In the genomic region with DNA sequence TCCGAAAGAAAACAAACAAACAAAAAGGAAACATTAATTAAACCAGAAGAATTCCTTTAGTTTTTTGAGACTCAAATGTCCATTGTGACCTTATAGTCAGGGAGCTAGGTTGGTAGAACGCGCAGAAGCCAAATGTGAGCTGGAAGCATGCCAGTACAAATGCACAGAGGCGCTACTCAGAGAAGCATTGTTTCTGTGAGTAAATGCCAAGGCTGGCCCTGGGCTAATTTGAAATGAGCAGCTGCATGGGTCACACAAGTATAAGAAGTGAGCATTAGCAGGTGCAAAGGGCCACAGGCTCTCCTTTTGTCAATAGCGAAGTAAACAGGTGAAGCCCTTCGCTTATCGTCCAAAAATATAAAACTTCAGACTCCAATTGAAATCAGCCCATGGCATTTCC, we compare ENCODE assay signal across 14 mouse cellular contexts.
A peak's percentile ranks its signal among the peaks of the same experiment; 100 is the strongest.
DNase-seq lines count a peak whose midpoint lies in the region; ATAC-seq lines count a peak whose summit lies in the region.
"Had no signal": no experiment of that assay in that cellular context is flagged by ENCODE, and none has a peak within 500 bp of the region (broad histone marks: within the 10 kb centered on the region; RNA-seq: fewer than 3 reads in every experiment).

No protein-coding gene starts in this region.

- no peak for DNase-seq in forebrain, embryonic 10.5 days (ENCODE audit: extremely low spot score, low spot score)
- peak; percentile 3 for DNase-seq in lung, postnatal 10 days
- DNase-seq in lung, postnatal 25 days (ENCODE audit: low spot score) = no peak
- peak; percentile 26 to 52 for DNase-seq in adrenal gland, postnatal 36 days
- DNase-seq: cerebellum, adult 9-11 months; layer of hippocampus, postnatal 36 days; thymus, postnatal 14 days had no signal

- H3K4me1 ChIP-seq in forebrain, embryonic 12.5 days = peaks cover 3% of the 10 kb centered on the region; the same call in 1 of the 2 replicates
- H3K4me1 ChIP-seq in forebrain, embryonic 10.5 days = peaks cover 4% of the 10 kb centered on the region; the same call in 1 of the 2 replicates
- H3K4me1 ChIP-seq in intestine, embryonic 16.5 days (ENCODE audit: control insufficient read depth, insufficient read depth, low read length) = no peaks in the 10 kb centered on the region
- no peaks in the 10 kb centered on the region for H3K4me1 ChIP-seq in liver, embryonic 12.5 days
- H3K4me1 ChIP-seq: hindbrain, embryonic 12.5 days; midbrain, embryonic 15.5 days had no signal

- H3K4me2 ChIP-seq in forebrain, embryonic 12.5 days = no peak overlapping the region
- H3K4me2 ChIP-seq in intestine, embryonic 16.5 days (ENCODE audit: low read depth, low read length) = no peak overlapping the region
- no peak overlapping the region for H3K4me2 ChIP-seq in liver, embryonic 12.5 days
- H3K4me2 ChIP-seq: hindbrain, embryonic 12.5 days; lung, embryonic 15.5 days; midbrain, embryonic 15.5 days had no signal

- H3K9ac ChIP-seq in forebrain, embryonic 12.5 days = no peak overlapping the region
- no peak overlapping the region for H3K9ac ChIP-seq in intestine, embryonic 16.5 days (ENCODE audit: low read depth, low read length)
- H3K9ac ChIP-seq in liver, embryonic 12.5 days = no peak overlapping the region
- H3K9ac ChIP-seq: hindbrain, embryonic 12.5 days; lung, embryonic 15.5 days; midbrain, embryonic 15.5 days had no signal

- 0 out of 2 replicates have a peak, but pooled peaks have one; percentile 58 for ATAC-seq in forebrain, embryonic 12.5 days (ENCODE audit: low FRiP score)
- peak; percentile 56 for ATAC-seq in intestine, embryonic 16.5 days
- no peak for ATAC-seq in liver, embryonic 12.5 days
- ATAC-seq: CD4-positive, CD25-positive, alpha-beta regulatory T cell, adult 4 months; midbrain, embryonic 15.5 days had no signal

- H3K27ac ChIP-seq in forebrain, embryonic 12.5 days = no peak overlapping the region
- H3K27ac ChIP-seq in forebrain, embryonic 10.5 days = no peak overlapping the region
- no peak overlapping the region for H3K27ac ChIP-seq in intestine, embryonic 16.5 days (ENCODE audit: low read length)
- no peak overlapping the region for H3K27ac ChIP-seq in liver, embryonic 12.5 days
- H3K27ac ChIP-seq: hindbrain, embryonic 12.5 days; lung, embryonic 15.5 days; midbrain, embryonic 15.5 days had no signal

- 56% methylated on average over 7 of the region's 7 CpGs for WGBS in forebrain, embryonic 12.5 days
- 95% methylated on average over 7 of the region's 7 CpGs for WGBS in forebrain, embryonic 10.5 days
- 83% methylated on average over 7 of the region's 7 CpGs for WGBS in intestine, embryonic 16.5 days
- WGBS in liver, embryonic 12.5 days (ENCODE audit: insufficient replicate concordance) = 82% methylated on average over 7 of the region's 7 CpGs

- H3K27me3 ChIP-seq in forebrain, embryonic 12.5 days = no peaks in the 10 kb centered on the region
- no peaks in the 10 kb centered on the region for H3K27me3 ChIP-seq in forebrain, embryonic 10.5 days (ENCODE audit: poor library complexity, severe bottlenecking)
- no peaks in the 10 kb centered on the region for H3K27me3 ChIP-seq in intestine, embryonic 16.5 days (replicated peaks; ENCODE audit: control insufficient read depth, insufficient read depth, low read length)
- H3K27me3 ChIP-seq in liver, embryonic 12.5 days (replicated peaks) = no peaks in the 10 kb centered on the region
- H3K27me3 ChIP-seq: hindbrain, embryonic 12.5 days; lung, embryonic 15.5 days; midbrain, embryonic 15.5 days had no signal

- H3K36me3 ChIP-seq in forebrain, embryonic 12.5 days (replicated peaks) = no peaks in the 10 kb centered on the region
- H3K36me3 ChIP-seq in forebrain, embryonic 10.5 days (replicated peaks) = no peaks in the 10 kb centered on the region
- no peaks in the 10 kb centered on the region for H3K36me3 ChIP-seq in intestine, embryonic 16.5 days (ENCODE audit: control insufficient read depth, insufficient read depth, low read length)
- H3K36me3 ChIP-seq in liver, embryonic 12.5 days = no peaks in the 10 kb centered on the region
- H3K36me3 ChIP-seq: hindbrain, embryonic 12.5 days; lung, embryonic 15.5 days; midbrain, embryonic 15.5 days had no signal

- no peak overlapping the region for H3K4me3 ChIP-seq in forebrain, embryonic 12.5 days (replicated peaks)
- H3K4me3 ChIP-seq in forebrain, embryonic 10.5 days = no peak overlapping the region
- no peak overlapping the region for H3K4me3 ChIP-seq in intestine, embryonic 16.5 days (ENCODE audit: low read length)
- H3K4me3 ChIP-seq in liver, embryonic 12.5 days = no peak overlapping the region
- H3K4me3 ChIP-seq: hindbrain, embryonic 12.5 days; lung, embryonic 15.5 days; midbrain, embryonic 15.5 days had no signal

- no peaks in the 10 kb centered on the region for H3K9me3 ChIP-seq in forebrain, embryonic 12.5 days
- no peaks in the 10 kb centered on the region for H3K9me3 ChIP-seq in forebrain, embryonic 10.5 days
- no peaks in the 10 kb centered on the region for H3K9me3 ChIP-seq in intestine, embryonic 16.5 days (ENCODE audit: control insufficient read depth, low read length)
- no peaks in the 10 kb centered on the region for H3K9me3 ChIP-seq in liver, embryonic 12.5 days (replicated peaks)
- H3K9me3 ChIP-seq: hindbrain, embryonic 12.5 days; lung, embryonic 15.5 days; midbrain, embryonic 15.5 days had no signal

Comparison
In these comparisons a context has a peak if more than half of its experiments do, and no peak if none do; other contexts are left out.
1. DNase-seq: peak in lung, postnatal 10 days (single experiment) and adrenal gland, postnatal 36 days (2 of 2); none in forebrain, embryonic 10.5 days (single experiment) and lung, postnatal 25 days (single experiment).